Mouse (Mus musculus): ENCODE measurements around the gene Mageb3. TPM values are rescaled to one million over a fixed set of nuclear protein-coding genes. Genes with fewer than 3 reads are reported as not detected.
A peak's percentile ranks its signal among the peaks of the same experiment; 100 is the strongest.
"Not testable (repeated sequence)": the region's sequence is repeated elsewhere in the genome, so short reads cannot be mapped to it uniquely, and the experiment has no call there.

The Mageb3 gene
- polyA plus RNA-seq (2016; fragmentation: Nextera tagmentation; extraction: Ambion mirVana) = 0.19 and 0.37 TPM in 2 replicates

- no peaks in the 10 kb centered on the region for H3K9me3 ChIP-seq (replicated peaks)
- H3K4me1 ChIP-seq = peaks cover 23% of the 10 kb centered on the region
- peak within 1 kb of the TSS; percentile 94 for H3K4me3 ChIP-seq
- WGBS = under 1% methylated on average over 48 of the region's 48 CpGs
- peaks cover 4% of the 10 kb centered on the region; the same call in 1 of the 2 replicates for H3K27me3 ChIP-seq (ENCODE audit: low read depth, poor library complexity, severe bottlenecking)
- peak; percentile 95 for DNase-seq (ENCODE audit: low spot score)
- H3K36me3 ChIP-seq = peaks cover 13% of the 10 kb centered on the region
- peak within 1 kb of the TSS; percentile 94 for H3K27ac ChIP-seq (replicated peaks)
These were observed at the start of gene Mageb3, which contains the start of gene Ctdspl2 for GRCm38 (mm10) chr2:121955765-121956223. Gene Mageb3, minus strand, starts transcription at chr2:121956092. Gene Ctdspl2, plus strand, starts transcription at chr2:121956001.

GRCm38 (mm10) chr2:121995738-121996137 lies 39.8 kb upstream of the Mageb3 start:
- Histone ChIP-seq H3K4me3 (no peak overlapping the region), H3K27ac (replicated peaks) (no peak overlapping the region), H3K9me3 (replicated peaks) (no peaks in the 10 kb centered on the region), H3K36me3 (peaks cover 88% of the 10 kb centered on the region), H3K4me1 (no peaks in the 10 kb centered on the region), H3K27me3 (ENCODE audit: low read depth, poor library complexity, severe bottlenecking) (no peaks in the 10 kb centered on the region)
- 86% methylated on average over 1 of the region's 1 CpGs for WGBS
- DNase-seq (ENCODE audit: low spot score) = no peak

GRCm38 (mm10) chr2:121957216-121957792 lies 1.4 kb upstream of the Mageb3 start:
- Histone ChIP-seq H3K9me3 (replicated peaks) (no peaks in the 10 kb centered on the region), H3K36me3 (peaks cover 28% of the 10 kb centered on the region), H3K4me1 (peaks cover 23% of the 10 kb centered on the region), H3K27me3 (ENCODE audit: low read depth, poor library complexity, severe bottlenecking) (peaks cover 4% of the 10 kb centered on the region; the same call in 1 of the 2 replicates), H3K27ac (replicated peaks) (peak overlapping the region; percentile 94), H3K4me3 (peak overlapping the region; percentile 94)
- no peak for DNase-seq (ENCODE audit: low spot score)
- WGBS = 16% methylated on average over 8 of the region's 8 CpGs

GRCm38 (mm10) chr2:121956224-121957018 lies 529 bp upstream of the Mageb3 start:
- WGBS = under 1% methylated on average over 47 of the region's 47 CpGs
- H3K4me1 ChIP-seq = peaks cover 23% of the 10 kb centered on the region

GRCm38 (mm10) chr2:121954971-121955656 lies 778 bp downstream of the Mageb3 start:
- 21% methylated on average over 10 of the region's 10 CpGs for WGBS

More at GRCm38 (mm10) chr2:121956224-121957018, 529 bp upstream of the Mageb3 start:
- no peaks in the 10 kb centered on the region for H3K9me3 ChIP-seq (replicated peaks)
- peak overlapping the region; percentile 94 for H3K4me3 ChIP-seq
- peak overlapping the region; percentile 94 for H3K27ac ChIP-seq (replicated peaks)
- peak; percentile 97 for DNase-seq (ENCODE audit: low spot score)
- peaks cover 4% of the 10 kb centered on the region; the same call in 1 of the 2 replicates for H3K27me3 ChIP-seq (ENCODE audit: low read depth, poor library complexity, severe bottlenecking)
- peaks cover 20% of the 10 kb centered on the region for H3K36me3 ChIP-seq

GRCm38 (mm10) chr2:121943364-121943763 lies 12.5 kb downstream of the Mageb3 start:
- Histone ChIP-seq H3K4me3 (no peak overlapping the region), H3K36me3 (no peaks in the 10 kb centered on the region)
- 89% methylated on average over 3 of the region's 3 CpGs for WGBS

More at GRCm38 (mm10) chr2:121954971-121955656, 778 bp downstream of the Mageb3 start:
- Histone ChIP-seq H3K36me3 (peaks cover 6% of the 10 kb centered on the region), H3K27ac (replicated peaks) (peak overlapping the region; percentile 94), H3K4me1 (peaks cover 23% of the 10 kb centered on the region), H3K27me3 (ENCODE audit: low read depth, poor library complexity, severe bottlenecking) (peaks cover 4% of the 10 kb centered on the region; the same call in 1 of the 2 replicates), H3K4me3 (peak overlapping the region; percentile 94), H3K9me3 (replicated peaks) (no peaks in the 10 kb centered on the region)
- peak; percentile 15 for DNase-seq (ENCODE audit: low spot score)

GRCm38 (mm10) chr2:121937624-121938023 lies 18.3 kb downstream of the Mageb3 start:
- not testable (repeated sequence) for H3K4me1 ChIP-seq; H3K9me3 ChIP-seq (replicated peaks); DNase-seq (ENCODE audit: low spot score); H3K27ac ChIP-seq (replicated peaks); H3K4me3 ChIP-seq; H3K27me3 ChIP-seq (ENCODE audit: low read depth, poor library complexity, severe bottlenecking)
- 81% methylated on average over 2 of the region's 2 CpGs for WGBS
- peaks cover 11% of the 10 kb centered on the region; the same call in 1 of the 2 replicates for H3K36me3 ChIP-seq

More at GRCm38 (mm10) chr2:121943364-121943763, 12.5 kb downstream of the Mageb3 start:
- no peaks in the 10 kb centered on the region for H3K4me1 ChIP-seq
- no peak for DNase-seq (ENCODE audit: low spot score)
- H3K9me3 ChIP-seq (replicated peaks) = no peaks in the 10 kb centered on the region
- no peak overlapping the region for H3K27ac ChIP-seq (replicated peaks)
- no peaks in the 10 kb centered on the region for H3K27me3 ChIP-seq (ENCODE audit: low read depth, poor library complexity, severe bottlenecking)

GRCm38 (mm10) chr2:121916047-121916970 lies 39.6 kb downstream of the Mageb3 start:
- Histone ChIP-seq H3K27ac (replicated peaks) (no peak overlapping the region), H3K36me3 (peaks cover 18% of the 10 kb centered on the region), H3K4me3 (no peak overlapping the region), H3K27me3 (ENCODE audit: low read depth, poor library complexity, severe bottlenecking) (no peaks in the 10 kb centered on the region), H3K9me3 (replicated peaks) (no peaks in the 10 kb centered on the region), H3K4me1 (no peaks in the 10 kb centered on the region)
- 94% methylated on average over 5 of the region's 5 CpGs for WGBS
- no peak for DNase-seq (ENCODE audit: low spot score)

- H3K4me3 ChIP-seq = no peak overlapping the region
- no peaks in the 10 kb centered on the region for H3K9me3 ChIP-seq (replicated peaks)
- no peak overlapping the region for H3K27ac ChIP-seq (replicated peaks)
- H3K36me3 ChIP-seq = peaks cover 43% of the 10 kb centered on the region
- H3K27me3 ChIP-seq (ENCODE audit: low read depth, poor library complexity, severe bottlenecking) = no peaks in the 10 kb centered on the region
- no peak for DNase-seq (ENCODE audit: low spot score)
- no peaks in the 10 kb centered on the region for H3K4me1 ChIP-seq
- 93% methylated on average over 3 of the region's 3 CpGs for WGBS
These were observed 45.9 kb downstream of the Mageb3 start for GRCm38 (mm10) chr2:121909975-121910374.

Measured in midbrain, embryonic 10.5 days (tissue).